Mouse (Mus musculus): ENCODE data around the gene Vmn1r198. TPM values are rescaled to one million over a fixed set of nuclear protein-coding genes. Genes with fewer than 3 reads are reported as not detected.

Vmn1r198 gene
- not detected for polyA plus RNA-seq (2014; fragmentation: Illumina TruSeq; extraction: RNeasy Lipid Tissue Mini Kit (QIAGEN cat#74804); ENCODE audit: low read depth, low replicate concordance)

GRCm38 (mm10) chr13:22350064-22350463, at the start of gene Vmn1r198:
Vmn1r198 (plus strand) TSS chr13:22350364.

GRCm38 (mm10) chr13:22324289-22324688, 25.9 kb upstream of the Vmn1r198 start, which contains the start of gene Vmn1r197:
Vmn1r197 (plus strand) TSS chr13:22324589.

GRCm38 (mm10) chr13:22379518-22379917, 29.4 kb downstream of the Vmn1r198 start, which contains the start of gene Vmn1r199:
Vmn1r199 (plus strand) TSS chr13:22379818.

GRCm38 (mm10) chr13:22390073-22390472, 39.9 kb downstream of the Vmn1r198 start, which contains the start of gene Vmn1r200:
Vmn1r200 (plus strand) TSS chr13:22390373.

Other genes with a start within 250 kb of the Vmn1r198 start
- not detected for gene Vmn1r189, start 244.5 kb upstream of the Vmn1r198 start, polyA plus RNA-seq (2014; fragmentation: Illumina TruSeq; extraction: RNeasy Lipid Tissue Mini Kit (QIAGEN cat#74804); ENCODE audit: low read depth, low replicate concordance)
- gene Vmn1r191, start 166.4 kb upstream of the Vmn1r198 start, polyA plus RNA-seq (2014; fragmentation: Illumina TruSeq; extraction: RNeasy Lipid Tissue Mini Kit (QIAGEN cat#74804); ENCODE audit: low read depth, low replicate concordance): not detected
- gene Vmn1r192, start 159.2 kb upstream of the Vmn1r198 start, polyA plus RNA-seq (2014; fragmentation: Illumina TruSeq; extraction: RNeasy Lipid Tissue Mini Kit (QIAGEN cat#74804); ENCODE audit: low read depth, low replicate concordance): not detected
- not detected for gene Vmn1r193, start 127.2 kb upstream of the Vmn1r198 start, polyA plus RNA-seq (2014; fragmentation: Illumina TruSeq; extraction: RNeasy Lipid Tissue Mini Kit (QIAGEN cat#74804); ENCODE audit: low read depth, low replicate concordance)
- not detected for gene Vmn1r194, start 106.1 kb upstream of the Vmn1r198 start, polyA plus RNA-seq (2014; fragmentation: Illumina TruSeq; extraction: RNeasy Lipid Tissue Mini Kit (QIAGEN cat#74804); ENCODE audit: low read depth, low replicate concordance)
- gene Vmn1r195, start 79.8 kb upstream of the Vmn1r198 start, polyA plus RNA-seq (2014; fragmentation: Illumina TruSeq; extraction: RNeasy Lipid Tissue Mini Kit (QIAGEN cat#74804); ENCODE audit: low read depth, low replicate concordance): not detected
- gene Vmn1r196, start 60.4 kb upstream of the Vmn1r198 start, polyA plus RNA-seq (2014; fragmentation: Illumina TruSeq; extraction: RNeasy Lipid Tissue Mini Kit (QIAGEN cat#74804); ENCODE audit: low read depth, low replicate concordance): not detected
- gene Vmn1r197, start 25.8 kb upstream of the Vmn1r198 start, polyA plus RNA-seq (2014; fragmentation: Illumina TruSeq; extraction: RNeasy Lipid Tissue Mini Kit (QIAGEN cat#74804); ENCODE audit: low read depth, low replicate concordance): not detected
- not detected for gene Vmn1r199, start 29.5 kb downstream of the Vmn1r198 start, polyA plus RNA-seq (2014; fragmentation: Illumina TruSeq; extraction: RNeasy Lipid Tissue Mini Kit (QIAGEN cat#74804); ENCODE audit: low read depth, low replicate concordance)
- not detected for gene Vmn1r200, start 40.0 kb downstream of the Vmn1r198 start, polyA plus RNA-seq (2014; fragmentation: Illumina TruSeq; extraction: RNeasy Lipid Tissue Mini Kit (QIAGEN cat#74804); ENCODE audit: low read depth, low replicate concordance)
- gene Vmn1r201, start 121.6 kb downstream of the Vmn1r198 start, polyA plus RNA-seq (2014; fragmentation: Illumina TruSeq; extraction: RNeasy Lipid Tissue Mini Kit (QIAGEN cat#74804); ENCODE audit: low read depth, low replicate concordance): not detected
- not detected for gene Vmn1r202, start 155.0 kb downstream of the Vmn1r198 start, polyA plus RNA-seq (2014; fragmentation: Illumina TruSeq; extraction: RNeasy Lipid Tissue Mini Kit (QIAGEN cat#74804); ENCODE audit: low read depth, low replicate concordance)
- not detected for gene Vmn1r203, start 167.8 kb downstream of the Vmn1r198 start, polyA plus RNA-seq (2014; fragmentation: Illumina TruSeq; extraction: RNeasy Lipid Tissue Mini Kit (QIAGEN cat#74804); ENCODE audit: low read depth, low replicate concordance)
- not detected for gene Vmn1r204, start 202.8 kb downstream of the Vmn1r198 start, polyA plus RNA-seq (2014; fragmentation: Illumina TruSeq; extraction: RNeasy Lipid Tissue Mini Kit (QIAGEN cat#74804); ENCODE audit: low read depth, low replicate concordance)
- not detected for gene Vmn1r205, start 242.6 kb downstream of the Vmn1r198 start, polyA plus RNA-seq (2014; fragmentation: Illumina TruSeq; extraction: RNeasy Lipid Tissue Mini Kit (QIAGEN cat#74804); ENCODE audit: low read depth, low replicate concordance)

Measured in heart, adult 10 weeks (tissue).